ENCODE assay signal across 9 mouse cellular contexts in genomic region chr2:136387181-136388131, GRCm38 (mm10). TPM values are rescaled to one million over a fixed set of nuclear protein-coding genes. Genes with fewer than 3 reads are reported as not detected.
DNase-seq lines count a peak whose midpoint lies in the region; ATAC-seq and TF ChIP-seq lines count a peak whose summit lies in the region.
"Had no signal": no experiment of that assay in that cellular context is flagged by ENCODE, and none has a peak within 500 bp of the region (broad histone marks: within the 10 kb centered on the region; RNA-seq: fewer than 3 reads in every experiment).

TSS of gene Pak7 (minus strand) at chr2:136387967.

- no peak for TF ChIP-seq CTCF in liver, postnatal 0 days (IDR thresholded peaks at IDR 0.05; ENCODE audit: low read depth)

- peak; percentile 100 for ATAC-seq in kidney, embryonic 16.5 days (ENCODE audit: low FRiP score, low TSS enrichment)
- ATAC-seq in liver, postnatal 0 days: no peak

- H3K27ac ChIP-seq in kidney, embryonic 16.5 days (ENCODE audit: low read length): no peak within 1 kb of the TSS
- no peak within 1 kb of the TSS for H3K27ac ChIP-seq in liver, postnatal 0 days (ENCODE audit: low read depth)

- H3K27me3 ChIP-seq in kidney, embryonic 16.5 days (ENCODE audit: insufficient read depth, low read length): peaks cover 4% of the 10 kb centered on the region; the same call in 1 of the 2 replicates
- H3K27me3 ChIP-seq in liver, postnatal 0 days (ENCODE audit: insufficient read depth, low read length): peaks cover 13% of the 10 kb centered on the region

- peak within 1 kb of the TSS; percentile 53 for H3K4me3 ChIP-seq in kidney, embryonic 16.5 days (ENCODE audit: low read length)
- H3K4me3 ChIP-seq in liver, postnatal 0 days (ENCODE audit: low read depth, low read length): no peak within 1 kb of the TSS
- H3K4me3 ChIP-seq: megakaryocyte, embryonic 14.5 days had no signal

- peak within 1 kb of the TSS; percentile 52 for H3K9ac ChIP-seq in kidney, embryonic 16.5 days (replicated peaks; ENCODE audit: low read length)
- H3K9ac ChIP-seq in liver, postnatal 0 days (replicated peaks): no peak within 1 kb of the TSS

- TF ChIP-seq EP300 in liver, postnatal 0 days (IDR thresholded peaks at IDR 0.05; ENCODE audit: low read depth): no peak

- no peaks in the 10 kb centered on the region for H3K36me3 ChIP-seq in kidney, embryonic 16.5 days (ENCODE audit: insufficient read depth, low read length)
- no peaks in the 10 kb centered on the region for H3K36me3 ChIP-seq in liver, postnatal 0 days (replicated peaks; ENCODE audit: insufficient read depth, low read length)

- 1% methylated on average over 39 of the region's 39 CpGs for WGBS in kidney, embryonic 16.5 days
- WGBS in liver, postnatal 0 days (ENCODE audit: insufficient replicate concordance): 2% methylated on average over 39 of the region's 39 CpGs

- H3K9me3 ChIP-seq in kidney, embryonic 16.5 days (ENCODE audit: low read length): no peaks in the 10 kb centered on the region
- no peaks in the 10 kb centered on the region for H3K9me3 ChIP-seq in liver, postnatal 0 days (ENCODE audit: low read length)

- DNase-seq in kidney, adult 8-10 months: no peak
- peak; percentile 73 to 76 for DNase-seq in cerebellum, postnatal 36 days
- DNase-seq in frontal cortex, postnatal 36 days (ENCODE audit: low spot score in 2 of 2): peak; percentile 74 to 81
- DNase-seq in layer of hippocampus, adult 9-10 months (ENCODE audit: low spot score): peak; percentile 36
- DNase-seq in liver, postnatal 0 days: no peak
- DNase-seq in right cerebral cortex, postnatal 14 days: peak; percentile 70
- DNase-seq in MN1 (ENCODE audit: low spot score): no peak

- H3K4me1 ChIP-seq in kidney, embryonic 16.5 days (ENCODE audit: insufficient read depth, low read length): no peaks in the 10 kb centered on the region; the same call in 1 of the 2 replicates
- H3K4me1 ChIP-seq in liver, postnatal 0 days (ENCODE audit: insufficient read depth): peaks cover 3% of the 10 kb centered on the region; the same call in 1 of the 2 replicates
- H3K4me1 ChIP-seq: megakaryocyte, embryonic 14.5 days had no signal

- peak within 1 kb of the TSS; percentile 64 for H3K4me2 ChIP-seq in kidney, embryonic 16.5 days (replicated peaks; ENCODE audit: low read depth, low read length)
- peak within 1 kb of the TSS; percentile 32 for H3K4me2 ChIP-seq in liver, postnatal 0 days (ENCODE audit: low read depth, low read length)

RNA-seq across cellular contexts. Expression of gene Pak7, which starts in this region (rescaled TPM):
- polyA plus RNA-seq in kidney, embryonic 16.5 days (2015; fragmentation: Nextera tagmentation; extraction: Ambion mirVana): 1.1 and 1.5 TPM in 2 replicates
- polyA plus RNA-seq in liver, postnatal 0 days (2015; fragmentation: Nextera tagmentation; extraction: Ambion mirVana): 0.04 TPM in 1 of 2 replicates, not detected in the other

Comparison
In these comparisons a context has a peak if more than half of its experiments do, and no peak if none do; other contexts are left out.
1. DNase-seq: peak in cerebellum, postnatal 36 days (2 of 2), frontal cortex, postnatal 36 days (2 of 2), layer of hippocampus, adult 9-10 months (single experiment) and right cerebral cortex, postnatal 14 days (single experiment); none in kidney, adult 8-10 months (0 of 2), liver, postnatal 0 days (single experiment) and MN1 (single experiment).